Mouse (Mus musculus) cerebellum, postnatal 10 days (tissue): ENCODE data around the gene Slc23a2.

Experiments used
- DNase-seq, 2 experiments: peaks; one replicate each; pipeline ENCODE4 v3.0.0; 2021; ENCODE audit warnings: mixed read lengths in 2 of 2

The Slc23a2 gene

GRCm38 (mm10) chr2:132144971-132145691 is at the start of gene Slc23a2:
Gene Slc23a2, minus strand, starts transcription at chr2:132145108.
- DNase-seq = peak; percentile 72 to 79

DNA sequence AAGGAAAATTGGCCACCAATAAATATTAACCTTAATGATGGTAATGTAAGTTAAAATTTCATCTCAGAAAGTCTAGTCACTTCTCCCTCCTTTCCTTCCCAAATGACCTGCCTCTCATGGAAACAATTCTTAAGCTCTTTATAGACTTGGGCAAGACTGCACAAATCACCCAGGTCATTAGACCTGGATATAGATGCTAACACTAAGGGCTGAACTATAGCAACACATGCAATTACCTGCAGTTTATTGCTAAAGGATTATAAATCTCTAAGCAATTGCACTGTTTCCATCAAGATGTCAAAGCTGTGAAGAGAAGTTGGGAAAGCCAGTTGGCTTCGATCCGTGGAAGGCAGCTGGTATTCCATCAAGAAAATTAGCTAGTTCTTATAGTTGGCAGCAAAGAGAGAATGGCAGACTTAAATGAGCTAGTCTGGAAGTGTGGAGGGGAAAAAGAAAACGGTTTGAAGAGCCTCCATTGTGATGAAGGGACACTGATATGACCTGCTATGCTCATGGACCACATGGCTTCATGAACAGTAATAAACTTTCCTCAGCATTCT is 45.8 kb upstream of the Slc23a2 start:
- DNase-seq = no peak

DNA sequence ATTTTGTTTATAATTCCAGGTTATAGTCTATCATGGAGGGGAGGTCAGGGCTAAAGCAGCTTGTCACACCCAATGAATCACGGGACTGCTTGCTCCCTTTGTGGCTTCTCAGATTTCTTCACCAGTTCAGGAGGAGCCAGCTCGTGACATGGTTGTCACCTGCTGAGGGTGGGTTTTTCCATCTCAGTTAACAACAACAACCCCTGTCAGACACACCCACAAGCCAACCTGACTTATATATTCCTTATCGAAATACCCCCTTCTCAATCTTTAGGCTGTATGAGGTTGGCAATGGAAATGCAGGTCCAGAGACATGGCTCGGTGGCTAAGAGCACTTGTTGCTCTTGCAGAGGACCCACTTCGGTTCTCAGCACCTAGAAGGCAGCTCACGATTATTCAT is 39.0 kb upstream of the Slc23a2 start:
- no peak for DNase-seq

- DNase-seq = no peak
Measured at GRCm38 (mm10) chr2:132180463-132181205, 35.7 kb upstream of the Slc23a2 start.

GRCm38 (mm10) chr2:132179371-132179770 is 34.5 kb upstream of the Slc23a2 start:
- peak; percentile 13 to 14 for DNase-seq

- no peak for DNase-seq
Measured at GRCm38 (mm10) chr2:132177406-132177805, 32.5 kb upstream of the Slc23a2 start.

GRCm38 (mm10) chr2:132176289-132176848 is 31.5 kb upstream of the Slc23a2 start:
- peak in 1 of 2 experiments; percentile 32 for DNase-seq

DNA sequence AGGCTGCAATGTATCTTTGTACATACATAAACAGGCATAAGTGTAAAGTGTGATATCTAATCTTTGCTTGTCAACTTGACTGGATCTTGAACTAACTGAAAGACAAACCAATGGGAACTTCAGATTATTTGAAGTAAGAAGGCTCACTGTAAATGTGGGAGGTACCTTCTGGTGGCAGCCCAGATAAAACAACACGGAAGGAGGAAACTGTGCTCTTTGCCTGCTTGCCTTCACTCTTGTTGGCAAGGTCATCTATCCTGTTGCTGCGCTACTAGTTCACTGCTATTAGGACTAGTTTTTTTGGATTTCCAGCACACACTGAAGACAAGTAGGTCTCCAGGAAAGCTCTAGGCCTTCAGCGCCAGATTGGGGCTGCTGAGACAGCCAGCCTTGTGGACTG is 29.1 kb upstream of the Slc23a2 start:
- DNase-seq = no peak

GRCm38 (mm10) chr2:132171939-132172338 is 27.0 kb upstream of the Slc23a2 start:
- DNase-seq = no peak

GRCm38 (mm10) chr2:132169150-132169549 is 24.2 kb upstream of the Slc23a2 start:
- no peak for DNase-seq

DNA sequence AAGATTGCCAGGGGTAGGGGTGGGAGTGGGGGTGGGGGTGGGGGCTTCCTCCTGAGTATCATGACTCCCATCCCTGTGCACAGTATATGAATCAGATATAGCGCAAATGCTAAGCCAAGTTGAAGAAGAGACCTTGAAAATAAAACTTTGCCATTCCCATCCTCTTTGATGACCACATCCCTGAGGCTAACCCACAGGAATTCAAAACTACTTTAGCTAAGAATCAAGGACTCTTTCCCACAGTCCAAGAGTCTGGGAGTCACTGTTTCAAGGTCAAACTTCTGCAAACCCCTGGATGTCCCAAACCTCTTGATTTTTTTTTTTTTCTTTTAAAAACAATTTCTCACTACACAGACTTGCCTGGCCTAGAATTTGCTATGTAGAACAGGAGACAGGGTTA is 18.7 kb upstream of the Slc23a2 start:
- DNase-seq = no peak

DNA sequence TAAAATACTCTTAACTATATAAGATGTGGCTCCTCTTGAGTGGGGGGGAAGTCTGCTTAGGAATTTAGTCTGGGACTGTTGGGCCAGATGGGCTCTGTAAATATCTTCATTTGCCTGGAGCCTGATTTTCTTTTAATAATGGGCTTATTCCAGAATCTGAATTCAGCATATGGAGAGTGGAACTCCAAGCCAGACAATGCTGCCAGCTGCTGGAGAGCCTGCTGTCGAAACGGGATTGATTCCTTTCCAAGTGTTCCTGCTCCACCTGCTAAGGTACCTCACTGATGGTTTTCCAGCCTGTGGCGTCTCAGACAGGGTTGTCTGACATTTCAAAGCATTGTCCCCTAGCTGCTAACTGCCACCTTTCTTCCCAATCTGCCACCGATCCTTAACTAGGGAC is 12.6 kb upstream of the Slc23a2 start:
- DNase-seq = peak; percentile 41 to 52

DNA sequence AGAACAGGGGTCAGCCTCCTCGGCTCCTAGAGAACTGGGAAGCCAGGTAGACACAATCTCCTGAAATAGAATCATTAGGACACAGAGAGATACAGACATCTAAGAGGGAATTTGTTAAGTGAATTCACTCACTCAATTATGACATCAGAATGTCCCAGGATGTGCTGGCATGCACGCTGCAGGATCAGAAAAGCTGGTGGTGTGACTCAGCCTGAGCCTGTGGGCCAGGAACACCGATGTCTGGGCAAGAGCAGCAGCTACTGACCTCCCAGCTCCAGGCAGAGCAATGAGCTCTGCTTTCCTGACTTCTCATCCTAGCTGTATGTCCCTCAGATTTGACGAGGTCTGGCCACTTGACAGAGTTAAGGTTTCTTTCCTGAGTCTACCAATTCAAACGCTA is 7.8 kb upstream of the Slc23a2 start:
- no peak for DNase-seq

DNA sequence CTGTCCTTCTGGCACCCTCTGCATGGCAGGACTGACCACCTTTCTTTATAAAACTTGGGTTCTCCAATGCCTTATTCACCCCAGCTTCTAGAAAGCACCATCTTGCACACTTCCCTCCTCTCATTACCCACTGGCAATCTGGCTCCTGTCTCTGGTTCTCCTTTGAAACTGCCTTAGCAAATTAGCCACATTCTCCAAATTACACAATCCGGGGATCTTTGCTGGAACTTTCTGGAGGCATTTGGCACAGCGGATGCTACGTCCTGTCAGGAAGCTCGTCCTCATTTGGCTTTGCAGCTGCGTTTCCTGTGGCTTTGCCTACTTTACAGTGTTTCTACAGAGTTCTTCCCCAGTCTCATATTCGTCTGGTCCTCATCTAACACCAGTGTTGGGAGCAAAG is 6.7 kb upstream of the Slc23a2 start:
- DNase-seq = no peak

DNA sequence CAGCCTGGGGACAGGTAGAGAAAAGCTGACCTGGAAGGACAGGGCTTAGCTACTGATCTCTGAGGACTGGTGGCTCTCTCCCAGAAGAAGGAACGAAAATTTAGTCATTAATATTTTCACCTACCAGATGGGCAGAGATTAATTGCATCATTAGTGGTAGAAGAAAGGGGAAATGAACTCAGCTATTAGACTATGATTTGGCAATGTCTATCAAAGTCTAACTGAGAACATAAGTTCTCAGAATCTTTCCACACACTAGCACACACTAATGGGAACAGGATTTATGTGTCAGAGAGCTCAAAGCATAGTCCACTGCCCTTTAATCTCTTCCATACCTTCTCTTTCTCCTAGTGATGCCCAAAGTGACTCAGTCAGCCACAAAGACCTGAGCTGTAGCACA is 6.0 kb upstream of the Slc23a2 start:
- no peak for DNase-seq

- no peak for DNase-seq
Measured at GRCm38 (mm10) chr2:132146502-132146901, 1.6 kb upstream of the Slc23a2 start.

GRCm38 (mm10) chr2:132143943-132144927 is 673 bp downstream of the Slc23a2 start:
- peak; percentile 66 to 71 for DNase-seq

DNA sequence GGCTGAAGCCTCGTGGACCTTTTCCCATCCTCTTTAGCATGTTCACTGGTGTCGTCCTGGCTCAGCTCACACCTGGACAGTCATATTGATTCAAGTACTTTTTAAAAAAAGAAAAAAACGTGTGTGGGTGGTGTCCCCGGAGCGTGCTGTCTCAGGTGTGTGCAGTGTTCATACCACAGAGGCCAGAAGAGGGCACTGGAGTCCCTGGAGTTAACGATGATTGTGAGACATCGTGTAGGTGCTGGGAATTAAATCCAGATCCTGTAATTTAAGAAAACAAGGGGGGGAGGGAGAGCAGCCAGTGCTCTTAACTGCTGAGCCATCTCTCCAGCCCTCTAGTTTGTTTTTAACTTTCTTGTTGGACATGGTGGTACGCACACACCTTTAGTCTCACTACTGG is 2.3 kb downstream of the Slc23a2 start:
- no peak for DNase-seq

- no peak for DNase-seq
Measured at GRCm38 (mm10) chr2:132140536-132140935, 4.4 kb downstream of the Slc23a2 start.

DNA sequence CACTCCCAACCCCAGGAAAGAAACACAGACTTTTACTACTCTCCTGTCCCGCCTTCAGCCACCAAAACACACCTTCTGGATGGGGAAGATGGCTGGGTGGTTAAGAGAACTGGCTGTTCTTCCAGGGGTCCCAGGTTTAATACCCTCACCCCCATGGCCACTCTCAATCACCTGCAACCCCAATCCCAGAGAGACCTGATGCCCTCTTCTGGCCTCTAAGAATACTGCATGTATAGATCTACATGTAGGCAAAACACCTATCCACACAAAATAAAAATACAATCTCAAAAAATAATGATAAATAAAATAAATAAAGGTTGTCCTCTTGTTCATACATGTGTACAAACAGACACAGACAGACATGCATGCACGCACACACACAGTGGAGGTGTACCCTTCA is 5.8 kb downstream of the Slc23a2 start:
- no peak for DNase-seq

DNA sequence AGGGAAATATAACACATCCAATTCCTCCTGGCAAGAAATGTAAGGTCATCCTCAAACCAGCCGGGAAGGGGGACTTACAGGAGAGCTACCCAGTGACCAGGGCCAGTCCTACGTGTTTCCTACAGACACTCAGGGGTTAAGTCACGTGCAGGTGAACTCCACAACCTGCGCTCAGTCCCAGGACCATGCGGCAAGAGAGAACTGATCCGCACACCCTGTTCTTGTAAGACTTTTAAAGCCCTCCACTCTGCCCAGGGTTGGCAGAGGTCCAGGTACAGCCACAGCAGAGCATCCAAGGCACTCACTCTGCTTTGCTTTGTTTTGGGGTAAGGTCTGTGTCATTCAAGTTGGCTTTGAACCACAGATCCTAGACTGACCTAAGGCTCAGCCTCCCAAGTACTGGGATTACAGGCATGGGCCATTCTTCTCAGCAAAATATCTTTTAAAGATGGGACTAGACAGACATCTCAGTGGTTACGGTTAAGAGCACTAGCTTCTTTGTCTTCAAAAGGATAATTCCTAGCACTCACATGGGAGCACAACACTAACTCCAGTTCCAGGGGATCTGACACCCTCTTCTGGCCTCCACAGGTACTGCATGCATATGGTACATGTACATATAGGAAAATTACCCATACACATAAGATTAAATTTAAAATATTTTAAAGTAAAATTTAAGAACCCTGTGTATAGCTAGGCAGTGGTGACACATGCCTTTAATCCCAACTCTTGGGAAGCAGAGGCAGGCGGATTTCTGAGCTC is 8.9 kb downstream of the Slc23a2 start:
- DNase-seq = peak; percentile 61 to 62

- DNase-seq = no peak
Measured at GRCm38 (mm10) chr2:132134758-132135157, 10.2 kb downstream of the Slc23a2 start.
